Mouse (Mus musculus) testis, adult 2 months (tissue): ENCODE data around the gene Ddb1.

Experiments used
- CTCF ChIP-seq: fragments of 200-500 bp; IDR thresholded peaks from 2 replicates; pipeline ENCODE4 v1.5.1; 2012; ENCODE audit warnings: low read depth, mild to moderate bottlenecking, inconsistent platforms, low read length, moderate library complexity; ENCODE audit not compliant: control insufficient read depth, insufficient read depth, insufficient replicate concordance
- POLR2A ChIP-seq: fragments of 200-500 bp; IDR thresholded peaks from 2 replicates; pipeline ENCODE4 v1.6.1; 2012; ENCODE audit warnings: low read depth, mild to moderate bottlenecking, inconsistent platforms, low read length, moderate library complexity; ENCODE audit not compliant: control insufficient read depth

GRCm38 (mm10) chr19:10678772-10679067 lies 73.6 kb downstream of the Ddb1 start:
- no peak for TF ChIP-seq POLR2A
- no peak for TF ChIP-seq CTCF
